Mouse (Mus musculus) MEL (cell line): Measurements from ENCODE around the gene Afap1l2. TPM values are rescaled to one million over a fixed set of nuclear protein-coding genes. Genes with fewer than 3 reads are reported as not detected.

Experiments used
- DNase-seq: peaks from one replicate; pipeline ENCODE4 v3.0.0; 2011; ENCODE audit warnings: low read depth, low spot score
- H3K27ac ChIP-seq: 2 replicates; pipeline ENCODE4 v1.5.1; 2012; ENCODE audit warnings: low read depth, mild to moderate bottlenecking, control low read depth, low read length, moderate library complexity; ENCODE audit not compliant: control insufficient read depth
- H3K27me3 ChIP-seq, 2 experiments: fragments of 150-350 bp in 1 of 2; sonication (generic) in 1 of 2; 2 replicates each; pipeline ENCODE4 v1.6.1; 2012; ENCODE audit warnings: low read length in 2 of 2, mild to moderate bottlenecking in 2 of 2, improper control_type of control experiment in 1 of 2, moderate library complexity in 1 of 2; ENCODE audit not compliant: insufficient read depth in 2 of 2, control insufficient read depth in 1 of 2
- H3K36me3 ChIP-seq, 2 experiments: 2 replicates each; pipeline ENCODE4 v1.6.1; 2012 to 2014; ENCODE audit warnings: low read length in 2 of 2, improper control_type of control experiment in 1 of 2, inconsistent platforms in 1 of 2, mild to moderate bottlenecking in 1 of 2; ENCODE audit not compliant: insufficient read depth in 2 of 2, control insufficient read depth in 1 of 2
- H3K4me1 ChIP-seq, 2 experiments: fragments of 150-350 bp in 1 of 2; sonication (generic) in 1 of 2; 2 replicates each; pipeline ENCODE4 v1.6.1; 2012; ENCODE audit warnings: low read length in 2 of 2, improper control_type of control experiment in 1 of 2, mild to moderate bottlenecking in 1 of 2; ENCODE audit not compliant: insufficient read depth in 2 of 2, control insufficient read depth in 1 of 2
- H3K4me3 ChIP-seq, 2 experiments: fragments of 150-350 bp in 1 of 2; sonication (generic) in 1 of 2; 2 replicates each; pipeline ENCODE4 v1.5.1; 2012; ENCODE audit warnings: low read depth in 2 of 2, low read length in 2 of 2, mild to moderate bottlenecking in 2 of 2, moderate library complexity in 2 of 2, control low read depth in 1 of 2, improper control_type of control experiment in 1 of 2; ENCODE audit not compliant: control insufficient read depth in 1 of 2, insufficient read depth in 1 of 2
- H3K79me2 ChIP-seq: 2 replicates; pipeline ENCODE4 v1.6.1; 2012; ENCODE audit warnings: mild to moderate bottlenecking, low read length, moderate library complexity; ENCODE audit not compliant: control insufficient read depth, poor library complexity, insufficient read depth
- H3K9ac ChIP-seq: 2 replicates; pipeline ENCODE4 v1.6.1; 2012; ENCODE audit warnings: low read depth, mild to moderate bottlenecking, control low read depth, low read length, moderate library complexity; ENCODE audit not compliant: control insufficient read depth, poor library complexity, severe bottlenecking
- H3K9me3 ChIP-seq: fragments of 150-350 bp; sonication (generic); replicated peaks from 2 replicates; pipeline ENCODE4 v1.6.1; 2012; ENCODE audit warnings: mild to moderate bottlenecking, low read length, improper control_type of control experiment, moderate library complexity; ENCODE audit not compliant: insufficient read depth
- BHLHE40 ChIP-seq: IDR thresholded peaks from 2 replicates; pipeline ENCODE4 v1.6.1; 2012; ENCODE audit warnings: low read depth, mild to moderate bottlenecking, inconsistent platforms, low read length, improper control_type of control experiment, borderline replicate concordance
- CHD1 ChIP-seq: IDR thresholded peaks from 2 replicates; pipeline ENCODE4 v1.6.1; 2012; ENCODE audit warnings: low read depth, mild to moderate bottlenecking, inconsistent platforms, low read length, improper control_type of control experiment
- CTCF ChIP-seq, 3 experiments: IDR thresholded peaks in 2 of 3; conservative IDR thresholded peaks in 1 of 3; 2 replicates each; pipeline ENCODE4 v1.5.1; 2011 to 2012; ENCODE audit warnings: low read length in 3 of 3, low read depth in 2 of 3, mild to moderate bottlenecking in 2 of 3, improper control_type of control experiment in 1 of 3, inconsistent platforms in 1 of 3, mixed read lengths in 1 of 3, moderate library complexity in 1 of 3; ENCODE audit not compliant: control insufficient read depth in 1 of 3, insufficient read depth in 1 of 3, poor library complexity in 1 of 3, severe bottlenecking in 1 of 3
- E2F4 ChIP-seq: IDR thresholded peaks from 2 replicates; pipeline ENCODE4 v1.6.1; 2011; ENCODE audit warnings: low read depth, low read length, improper control_type of control experiment, borderline replicate concordance
- ELF1 ChIP-seq: IDR thresholded peaks from 2 replicates; pipeline ENCODE4 v1.6.1; 2014; ENCODE audit warnings: low read depth, mild to moderate bottlenecking, inconsistent platforms, low read length, improper control_type of control experiment, moderate library complexity
- EP300 ChIP-seq, 2 experiments: IDR thresholded peaks; 2 replicates each; pipeline ENCODE4 v1.6.1; 2011; ENCODE audit warnings: improper control_type of control experiment in 2 of 2, low read length in 2 of 2, low read depth in 1 of 2, mild to moderate bottlenecking in 1 of 2
- ETS1 ChIP-seq: IDR thresholded peaks from 2 replicates; pipeline ENCODE4 v1.6.1; 2012; ENCODE audit warnings: low read depth, mild to moderate bottlenecking, inconsistent platforms, low read length, improper control_type of control experiment, moderate library complexity
- GABPA ChIP-seq: IDR thresholded peaks from 2 replicates; pipeline ENCODE4 v1.6.1; 2012; ENCODE audit warnings: low read depth, mild to moderate bottlenecking, inconsistent platforms, low read length, improper control_type of control experiment, moderate library complexity
- GATA1 ChIP-seq: IDR thresholded peaks from 2 replicates; pipeline ENCODE4 v1.6.1; 2011; ENCODE audit warnings: low read depth, low read length, improper control_type of control experiment
- KAT2A ChIP-seq: conservative IDR thresholded peaks from 2 replicates; pipeline ENCODE4 v1.6.1; 2012; ENCODE audit warnings: low read depth, low read length, improper control_type of control experiment, inconsistent platforms
- MAZ ChIP-seq: IDR thresholded peaks from 2 replicates; pipeline ENCODE4 v1.6.1; 2012; ENCODE audit warnings: low read depth, mild to moderate bottlenecking, inconsistent platforms, low read length, improper control_type of control experiment
- MEF2A ChIP-seq: IDR thresholded peaks from 2 replicates; pipeline ENCODE4 v1.6.1; 2014; ENCODE audit warnings: low read depth, mild to moderate bottlenecking, inconsistent platforms, low read length, improper control_type of control experiment; ENCODE audit not compliant: poor library complexity, insufficient replicate concordance, severe bottlenecking; ENCODE audit errors: extremely low read depth
- MXI1 ChIP-seq: IDR thresholded peaks from 2 replicates; pipeline ENCODE4 v1.6.1; 2011; ENCODE audit warnings: mild to moderate bottlenecking, low read depth, low read length, improper control_type of control experiment
- MYB ChIP-seq: IDR thresholded peaks from 2 replicates; pipeline ENCODE4 v1.6.1; 2011; ENCODE audit warnings: mild to moderate bottlenecking, low read depth, low read length, improper control_type of control experiment
- NELFE ChIP-seq: IDR thresholded peaks from 2 replicates; pipeline ENCODE4 v1.6.1; 2011; ENCODE audit warnings: low read depth, low read length, improper control_type of control experiment
- POLR2AphosphoS2 ChIP-seq: IDR thresholded peaks from 2 replicates; pipeline ENCODE4 v1.6.1; 2011; ENCODE audit warnings: low read length, improper control_type of control experiment
- TAL1 ChIP-seq: IDR thresholded peaks from 2 replicates; pipeline ENCODE4 v1.6.1; 2012; ENCODE audit warnings: mild to moderate bottlenecking, inconsistent platforms, low read length, moderate library complexity, mixed read lengths
- USF1 ChIP-seq: IDR thresholded peaks from 2 replicates; pipeline ENCODE4 v1.6.1; 2014; ENCODE audit warnings: low read depth, mild to moderate bottlenecking, inconsistent platforms, low read length, improper control_type of control experiment, moderate library complexity
- USF2 ChIP-seq, 2 experiments: IDR thresholded peaks; 2 replicates each; pipeline ENCODE4 v1.6.1; 2011 to 2012; ENCODE audit warnings: improper control_type of control experiment in 2 of 2, low read length in 2 of 2, borderline replicate concordance in 1 of 2, inconsistent platforms in 1 of 2, low read depth in 1 of 2, mild to moderate bottlenecking in 1 of 2; ENCODE audit not compliant: insufficient read depth in 1 of 2
- ZC3H11A ChIP-seq: IDR thresholded peaks from 2 replicates; pipeline ENCODE4 v1.6.1; 2012; ENCODE audit warnings: low read depth, mild to moderate bottlenecking, inconsistent platforms, low read length, improper control_type of control experiment
- ZMIZ1 ChIP-seq: IDR thresholded peaks from 2 replicates; pipeline ENCODE4 v1.6.1; 2012; ENCODE audit warnings: low read depth, mild to moderate bottlenecking, inconsistent platforms, low read length, improper control_type of control experiment, moderate library complexity
- ZNF384 ChIP-seq: IDR thresholded peaks from 2 replicates; pipeline ENCODE4 v1.6.1; 2012; ENCODE audit warnings: low read depth, mild to moderate bottlenecking, inconsistent platforms, low read length, improper control_type of control experiment
- polyA plus RNA-seq, 2 experiments: library from polyadenylated mRNA; stranded (reverse) in 1 of 2; unstranded in 1 of 2; fragments of >175 nt in 1 of 2; fragments of >200 nt in 1 of 2; gene quantifications; 2 replicates each; pipeline versions ENCODE4 v1.2.1 to v1.2.4; 2012; ENCODE audit warnings: low replicate concordance in 2 of 2, low read depth in 1 of 2; ENCODE audit not compliant: insufficient read length in 2 of 2, insufficient read depth in 1 of 2, missing spikeins in 1 of 2
- total RNA-seq: library from RNA; depleted of rRNA; stranded (reverse); fragments of 300-350 nt; gene quantifications from 2 replicates; pipeline ENCODE4 v1.2.3, GENCODE M21; 2012

Afap1l2 gene
- total and polyA plus RNA-seq, 3 experiments = not detected

GRCm38 (mm10) chr19:56953856-56954255 lies 54.2 kb downstream of the Afap1l2 start:
- no peak overlapping the region for H3K9ac ChIP-seq
- H3K27me3 ChIP-seq = no peaks in the 10 kb centered on the region
- no peak overlapping the region for H3K27ac ChIP-seq
- H3K79me2 ChIP-seq = no peaks in the 10 kb centered on the region
- H3K36me3 ChIP-seq = no peaks in the 10 kb centered on the region
- TF ChIP-seq ETS1 (no peak), MYB (no peak), KAT2A (no peak), EP300 (IDR thresholded peaks at IDR 0.05; ENCODE audit: low read depth in 1 of 2, low read length in 2 of 2) (no peak), MEF2A (no peak), POLR2AphosphoS2 (no peak), CTCF (IDR thresholded peaks at IDR 0.05 in 2 of 3, conservative IDR thresholded peaks at IDR 0.05 in 1 of 3; ENCODE audit: control insufficient read depth in 1 of 3, insufficient read depth in 1 of 3, low read depth in 2 of 3, low read length in 3 of 3, poor library complexity in 1 of 3, severe bottlenecking in 1 of 3) (no peak), ZC3H11A (no peak), GATA1 (no peak)
- H3K4me1 ChIP-seq = no peaks in the 10 kb centered on the region
- no peak overlapping the region for H3K4me3 ChIP-seq
- DNase-seq = no peak
- H3K9me3 ChIP-seq = no peaks in the 10 kb centered on the region

GRCm38 (mm10) chr19:56950818-56951217 lies 57.2 kb downstream of the Afap1l2 start:
- Histone ChIP-seq H3K9ac (no peak overlapping the region), H3K79me2 (no peaks in the 10 kb centered on the region), H3K36me3 (no peaks in the 10 kb centered on the region)
- no peak for TF ChIP-seq ZNF384
- no peak for TF ChIP-seq ELF1
- no peak for TF ChIP-seq BHLHE40
- no peak for TF ChIP-seq CTCF (IDR thresholded peaks at IDR 0.05 in 2 of 3, conservative IDR thresholded peaks at IDR 0.05 in 1 of 3; ENCODE audit: control insufficient read depth in 1 of 3, insufficient read depth in 1 of 3, low read depth in 2 of 3, low read length in 3 of 3, poor library complexity in 1 of 3, severe bottlenecking in 1 of 3)
- TF ChIP-seq, all 39 proteins: peak for 0
- DNase-seq = no peak
- H3K27ac ChIP-seq = no peak overlapping the region
- no peaks in the 10 kb centered on the region for H3K4me1 ChIP-seq
- H3K9me3 ChIP-seq = no peaks in the 10 kb centered on the region
- no peaks in the 10 kb centered on the region for H3K27me3 ChIP-seq
- H3K4me3 ChIP-seq = no peak overlapping the region

DNA sequence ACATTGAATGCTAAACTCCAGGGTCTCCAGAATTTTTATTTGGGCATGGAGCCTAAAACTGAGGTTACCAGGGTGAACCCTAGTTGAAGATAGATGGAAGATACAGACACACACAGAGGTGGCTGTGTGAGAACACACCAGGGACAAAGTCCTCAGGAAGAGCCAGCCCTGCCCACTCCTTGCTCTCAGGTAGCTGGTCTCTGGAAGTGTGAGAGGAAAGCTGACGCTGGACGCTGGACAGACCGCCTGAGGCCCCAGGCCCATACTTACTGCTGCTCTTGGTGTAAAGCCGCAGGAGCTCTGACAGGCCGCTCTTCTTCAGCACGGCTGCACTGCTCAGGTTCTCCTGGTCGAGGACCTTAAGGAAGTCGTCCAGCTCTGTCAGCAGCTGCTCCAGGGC lies 58.2 kb downstream of the Afap1l2 start:
- Histone ChIP-seq H3K9ac (no peak overlapping the region), H3K4me3 (no peak overlapping the region), H3K4me1 (no peaks in the 10 kb centered on the region), H3K9me3 (no peaks in the 10 kb centered on the region), H3K27me3 (no peaks in the 10 kb centered on the region), H3K27ac (no peak overlapping the region), H3K79me2 (no peaks in the 10 kb centered on the region), H3K36me3 (no peaks in the 10 kb centered on the region)
- no peak for TF ChIP-seq ZMIZ1
- TF ChIP-seq E2F4 = no peak
- TF ChIP-seq GABPA = no peak
- no peak for TF ChIP-seq MAZ
- no peak for TF ChIP-seq TAL1
- TF ChIP-seq USF1 = no peak
- no peak for TF ChIP-seq NELFE
- no peak for TF ChIP-seq MXI1
- TF ChIP-seq CHD1 = no peak
- TF ChIP-seq ZC3H11A = no peak
- TF ChIP-seq USF2 (IDR thresholded peaks at IDR 0.05; ENCODE audit: borderline replicate concordance in 1 of 2, insufficient read depth in 1 of 2, low read depth in 1 of 2, low read length in 2 of 2) = no peak
- TF ChIP-seq EP300 (IDR thresholded peaks at IDR 0.05; ENCODE audit: low read depth in 1 of 2, low read length in 2 of 2) = no peak
- no peak for DNase-seq
